Mouse (Mus musculus) kidney, embryonic 14.5 days (tissue): ENCODE measurements around the gene Map3k4. TPM values are rescaled to one million over a fixed set of nuclear protein-coding genes. Genes with fewer than 3 reads are reported as not detected.

Experiments
- ATAC-seq: fragments of 200-750 bp; cut with Nextera tagmentation; 2 replicates; pipeline ENCODE4 v1.8.0; 2017; ENCODE audit warnings: moderate number of reproducible peaks, mild to moderate bottlenecking, moderate TSS enrichment, moderate library complexity; ENCODE audit not compliant: low FRiP score, low TSS enrichment
- H3K27ac ChIP-seq: fragments of 300-500 bp; sonication (generic); 2 replicates; pipeline ENCODE4 v1.5.1; 2014; ENCODE audit warnings: low read depth, mild to moderate bottlenecking, low read length, moderate library complexity, mixed read lengths
- H3K27me3 ChIP-seq: fragments of 300-500 bp; sonication (generic); 2 replicates; pipeline ENCODE4 v1.6.1; 2014; ENCODE audit warnings: mild to moderate bottlenecking, low read length; ENCODE audit not compliant: control insufficient read depth, insufficient read depth
- H3K36me3 ChIP-seq: fragments of 300-500 bp; sonication (generic); 2 replicates; pipeline ENCODE4 v1.6.1; 2014; ENCODE audit warnings: low read length, mixed read lengths; ENCODE audit not compliant: control insufficient read depth, insufficient read depth
- H3K4me1 ChIP-seq: fragments of 300-500 bp; sonication (generic); 2 replicates; pipeline ENCODE4 v1.6.1; 2014; ENCODE audit warnings: low read length, mixed read lengths; ENCODE audit not compliant: control insufficient read depth, insufficient read depth
- H3K4me2 ChIP-seq: fragments of 300-500 bp; sonication (generic); replicated peaks from 2 replicates; pipeline ENCODE4 v1.6.1; 2014; ENCODE audit warnings: low read depth, mild to moderate bottlenecking, low read length
- H3K4me3 ChIP-seq: fragments of 300-500 bp; sonication (generic); 2 replicates; pipeline ENCODE4 v1.5.1; 2014; ENCODE audit warnings: mild to moderate bottlenecking, low read length
- H3K9ac ChIP-seq: fragments of 300-500 bp; sonication (generic); 2 replicates; pipeline ENCODE4 v1.6.1; 2014; ENCODE audit warnings: low read depth, mild to moderate bottlenecking, low read length, moderate library complexity
- H3K9me3 ChIP-seq: fragments of 300-500 bp; sonication (generic); 2 replicates; pipeline ENCODE4 v1.6.1; 2016; ENCODE audit warnings: low read length; ENCODE audit not compliant: control insufficient read depth
- WGBS: fragments of 180-500 bp; shearing (Covaris S2); extraction: QIAGEN DNeasy Blood & Tissue Kit; methylation state at CpG from one replicate; pipeline ENCODE4 v1.1.7; 2014; 5-methylcytosine and 5-hydroxymethylcytosine counted together
- polyA plus RNA-seq: library from polyadenylated mRNA; unstranded; fragments of >200 nt; fragmentation: Nextera tagmentation; extraction: Ambion mirVana; gene quantifications from 2 replicates; pipeline ENCODE4 v1.2.1, GENCODE M21; 2014

Map3k4 gene
- polyA plus RNA-seq, 1 experiment from 2014 or later: 53.0 TPM

- no peak overlapping the region for H3K4me2 ChIP-seq
- H3K9me3 ChIP-seq: peaks cover 16% of the 10 kb centered on the region
- H3K4me3 ChIP-seq: no peak overlapping the region
- no peaks in the 10 kb centered on the region for H3K4me1 ChIP-seq
- H3K9ac ChIP-seq: no peak overlapping the region
- no peak overlapping the region for H3K27ac ChIP-seq
- peaks cover 67% of the 10 kb centered on the region for H3K36me3 ChIP-seq
- over 99% methylated on average over 9 of the region's 9 CpGs for WGBS
- H3K27me3 ChIP-seq: no peaks in the 10 kb centered on the region
- ATAC-seq: no peak
Observed at GRCm38 (mm10) chr17:12250581-12250980, 68.0 kb downstream of the Map3k4 start.

GRCm38 (mm10) chr17:12249783-12250504, 68.7 kb downstream of the Map3k4 start:
- no peak overlapping the region for H3K27ac ChIP-seq
- ATAC-seq: no peak
- H3K36me3 ChIP-seq: peaks cover 62% of the 10 kb centered on the region

GRCm38 (mm10) chr17:12240701-12241100, 77.9 kb downstream of the Map3k4 start:
- peaks cover 68% of the 10 kb centered on the region; the same call in 1 of the 2 replicates for H3K36me3 ChIP-seq
- no peaks in the 10 kb centered on the region for H3K27me3 ChIP-seq
- no peaks in the 10 kb centered on the region for H3K4me1 ChIP-seq
- no peak overlapping the region for H3K4me2 ChIP-seq
- no peaks in the 10 kb centered on the region for H3K9me3 ChIP-seq
- H3K9ac ChIP-seq: no peak overlapping the region
- H3K4me3 ChIP-seq: no peak overlapping the region
- ATAC-seq: no peak
- no peak overlapping the region for H3K27ac ChIP-seq
- WGBS: 78% methylated on average over 3 of the region's 3 CpGs

More at GRCm38 (mm10) chr17:12249783-12250504, 68.7 kb downstream of the Map3k4 start:
- 95% methylated on average over 19 of the region's 19 CpGs for WGBS
- no peaks in the 10 kb centered on the region for H3K27me3 ChIP-seq
- H3K9me3 ChIP-seq: peaks cover 16% of the 10 kb centered on the region
- H3K4me1 ChIP-seq: no peaks in the 10 kb centered on the region
- no peak overlapping the region for H3K9ac ChIP-seq
- no peak overlapping the region for H3K4me3 ChIP-seq
- no peak overlapping the region for H3K4me2 ChIP-seq

GRCm38 (mm10) chr17:12232724-12233123, 85.9 kb downstream of the Map3k4 start:
- Histone ChIP-seq H3K9ac (no peak overlapping the region), H3K36me3 (peaks cover 89% of the 10 kb centered on the region), H3K4me2 (no peak overlapping the region), H3K27me3 (no peaks in the 10 kb centered on the region), H3K4me1 (no peaks in the 10 kb centered on the region), H3K27ac (no peak overlapping the region), H3K9me3 (no peaks in the 10 kb centered on the region), H3K4me3 (no peak overlapping the region)
- WGBS: 92% methylated on average over 6 of the region's 6 CpGs
- no peak for ATAC-seq

DNA sequence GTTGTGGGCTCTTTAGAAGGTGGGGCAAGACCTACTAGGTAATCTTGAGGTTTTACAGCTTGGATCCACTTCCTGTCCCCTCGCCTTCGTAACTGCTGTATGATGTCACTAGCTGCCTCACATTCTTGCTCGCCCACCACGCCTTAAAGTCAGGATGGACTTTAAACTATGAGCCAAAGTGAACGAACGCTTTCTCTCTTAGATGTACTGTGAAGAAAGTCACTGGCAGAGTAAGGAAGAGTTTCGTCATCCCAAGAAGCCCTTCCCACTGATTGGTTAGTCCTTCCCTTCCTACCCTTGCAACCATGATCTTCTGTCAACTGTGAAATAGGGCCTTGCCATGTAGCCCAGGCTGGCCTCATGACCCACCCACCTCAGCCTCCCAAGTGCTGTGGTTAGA, 87.5 kb downstream of the Map3k4 start:
- no peaks in the 10 kb centered on the region for H3K27me3 ChIP-seq
- H3K36me3 ChIP-seq: peaks cover 82% of the 10 kb centered on the region
- no peak overlapping the region for H3K9ac ChIP-seq
- no peak overlapping the region for H3K4me3 ChIP-seq
- H3K4me1 ChIP-seq: no peaks in the 10 kb centered on the region
- no peak overlapping the region for H3K4me2 ChIP-seq
- 90% methylated on average over 7 of the region's 7 CpGs for WGBS
- H3K27ac ChIP-seq: no peak overlapping the region
- H3K9me3 ChIP-seq: no peaks in the 10 kb centered on the region
- ATAC-seq: no peak

DNA sequence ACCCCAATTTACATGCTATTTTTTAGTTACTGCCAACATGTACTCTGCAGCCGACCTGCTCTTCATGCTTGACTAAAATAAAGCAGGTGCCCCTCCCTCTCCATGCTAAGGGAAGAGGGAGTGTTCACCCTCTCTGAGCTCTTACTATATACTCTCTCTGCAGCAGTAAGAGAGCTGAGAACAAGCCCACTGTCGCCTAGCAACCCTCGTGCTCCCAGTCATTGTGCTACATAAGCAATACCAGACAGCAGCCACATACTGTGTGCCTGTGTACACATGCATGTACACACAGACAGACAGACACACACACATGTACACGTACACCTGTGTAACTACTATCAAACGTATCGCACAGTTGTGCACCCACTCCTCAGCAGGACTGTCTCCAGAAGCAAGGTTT, 88.4 kb downstream of the Map3k4 start:
- no peak for ATAC-seq
- Histone ChIP-seq H3K4me1 (no peaks in the 10 kb centered on the region), H3K27me3 (no peaks in the 10 kb centered on the region), H3K27ac (no peak overlapping the region), H3K36me3 (peaks cover 75% of the 10 kb centered on the region), H3K4me3 (no peak overlapping the region), H3K4me2 (no peak overlapping the region), H3K9me3 (no peaks in the 10 kb centered on the region), H3K9ac (no peak overlapping the region)
- 87% methylated on average over 6 of the region's 6 CpGs for WGBS

DNA sequence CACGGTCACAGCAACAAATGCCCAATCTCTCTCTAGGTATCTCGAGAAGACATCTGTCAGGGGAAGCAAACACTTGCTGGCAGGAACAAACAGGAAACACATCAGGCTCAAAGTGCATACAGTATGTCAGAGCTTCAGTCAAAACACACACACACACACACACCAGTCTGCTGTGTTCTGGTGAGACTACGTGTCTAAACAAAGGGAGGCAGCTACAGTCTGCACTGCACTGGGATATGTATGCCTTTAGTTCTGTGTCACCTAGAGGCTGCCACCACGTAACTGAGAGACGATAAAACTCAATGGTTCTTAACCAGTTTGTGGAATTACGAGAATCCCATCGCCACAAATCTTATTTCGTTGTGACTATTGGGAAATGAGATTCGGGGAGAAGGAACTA, 88.8 kb downstream of the Map3k4 start:
- no peaks in the 10 kb centered on the region for H3K27me3 ChIP-seq
- ATAC-seq: no peak
- no peak overlapping the region for H3K4me3 ChIP-seq
- H3K4me1 ChIP-seq: no peaks in the 10 kb centered on the region
- H3K9me3 ChIP-seq: no peaks in the 10 kb centered on the region
- no peak overlapping the region for H3K9ac ChIP-seq
- WGBS: 94% methylated on average over 9 of the region's 9 CpGs
- H3K4me2 ChIP-seq: no peak overlapping the region
- H3K27ac ChIP-seq: no peak overlapping the region
- peaks cover 74% of the 10 kb centered on the region for H3K36me3 ChIP-seq

DNA sequence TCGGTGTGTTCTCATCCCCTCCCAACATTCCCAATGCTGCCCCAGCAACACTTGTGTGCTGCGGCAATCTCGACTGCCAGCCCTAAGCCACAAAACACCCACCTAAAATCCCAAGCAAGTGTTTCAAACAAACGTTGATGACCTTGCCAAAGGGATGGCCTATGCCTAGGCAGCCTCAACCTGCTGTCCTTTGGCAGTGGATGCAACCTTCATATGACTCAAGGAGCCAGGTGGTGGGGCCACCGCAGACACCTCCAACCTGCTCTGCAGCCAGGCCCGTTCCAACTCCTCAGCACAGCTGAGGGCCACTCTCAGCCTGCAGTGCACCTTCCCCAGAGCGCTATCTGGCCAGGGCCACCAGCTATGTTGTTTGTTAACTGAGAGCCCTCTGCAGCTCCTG, 90.1 kb downstream of the Map3k4 start:
- no peak overlapping the region for H3K9ac ChIP-seq
- H3K27ac ChIP-seq: no peak overlapping the region
- H3K9me3 ChIP-seq: no peaks in the 10 kb centered on the region
- 93% methylated on average over 7 of the region's 7 CpGs for WGBS
- no peak overlapping the region for H3K4me2 ChIP-seq
- H3K27me3 ChIP-seq: no peaks in the 10 kb centered on the region
- no peak for ATAC-seq
- H3K36me3 ChIP-seq: peaks cover 67% of the 10 kb centered on the region
- H3K4me1 ChIP-seq: no peaks in the 10 kb centered on the region
- H3K4me3 ChIP-seq: no peak overlapping the region

DNA sequence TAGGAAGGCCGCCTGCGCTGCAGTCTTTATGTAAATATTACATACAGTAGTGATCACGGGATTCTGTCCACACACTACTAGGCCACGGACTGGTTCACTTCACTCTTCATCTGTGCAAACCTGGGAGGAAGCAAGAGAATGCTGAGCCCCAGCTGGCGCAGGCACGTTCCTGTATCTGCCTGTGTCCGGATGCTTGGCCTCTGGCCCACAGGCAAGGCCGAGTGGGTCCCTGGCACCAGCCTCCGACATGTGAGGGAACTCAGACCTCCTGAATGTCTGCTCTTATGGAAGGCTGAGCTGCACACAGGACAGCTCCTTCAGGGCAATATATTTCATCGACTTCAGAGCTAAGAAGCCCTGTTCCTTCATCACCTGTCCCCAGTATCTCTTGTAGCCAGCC, 90.6 kb downstream of the Map3k4 start:
- no peaks in the 10 kb centered on the region for H3K27me3 ChIP-seq
- H3K9ac ChIP-seq: no peak overlapping the region
- no peak overlapping the region for H3K27ac ChIP-seq
- no peak overlapping the region for H3K4me2 ChIP-seq
- H3K4me3 ChIP-seq: no peak overlapping the region
- WGBS: 90% methylated on average over 10 of the region's 10 CpGs
- H3K36me3 ChIP-seq: peaks cover 62% of the 10 kb centered on the region
- no peaks in the 10 kb centered on the region for H3K9me3 ChIP-seq
- ATAC-seq: no peak
- no peaks in the 10 kb centered on the region for H3K4me1 ChIP-seq
